Mouse (Mus musculus) ES-E14 (cell line): Measurements from ENCODE around the gene Kcnmb2. TPM values are rescaled to one million over a fixed set of nuclear protein-coding genes. Genes with fewer than 3 reads are reported as not detected.

ENCODE experiments used
- DNase-seq: peaks from one replicate; pipeline ENCODE4 v3.0.0-alpha.2; 2013; ENCODE audit warnings: low read depth, low spot score
- H3K27ac ChIP-seq: 2 replicates; pipeline ENCODE4 v1.5.1; 2012; ENCODE audit warnings: low read depth, mild to moderate bottlenecking, low read length, moderate library complexity, mixed read lengths; ENCODE audit not compliant: poor library complexity, insufficient read depth, severe bottlenecking
- H3K36me3 ChIP-seq: 2 replicates; pipeline ENCODE4 v1.6.1; 2012; ENCODE audit warnings: mild to moderate bottlenecking, low read length, moderate library complexity, mixed read lengths; ENCODE audit not compliant: control insufficient read depth, poor library complexity, insufficient read depth, severe bottlenecking
- H3K4me1 ChIP-seq, 2 experiments: fragments of 150-350 bp in 1 of 2; sonication (generic) in 1 of 2; 2 replicates each; pipeline ENCODE4 v1.6.1; 2012; ENCODE audit warnings: low read length in 2 of 2, mild to moderate bottlenecking in 1 of 2, mixed read lengths in 1 of 2; ENCODE audit not compliant: control insufficient read depth in 2 of 2, insufficient read depth in 2 of 2, poor library complexity in 1 of 2
- H3K4me3 ChIP-seq, 2 experiments: fragments of 150-350 bp in 1 of 2; sonication (generic) in 1 of 2; 2 replicates each; pipeline ENCODE4 v1.5.1; 2012; ENCODE audit warnings: low read length in 2 of 2, low read depth in 1 of 2, mild to moderate bottlenecking in 1 of 2, mixed read lengths in 1 of 2; ENCODE audit not compliant: insufficient read depth in 1 of 2, poor library complexity in 1 of 2, severe bottlenecking in 1 of 2
- H3K9ac ChIP-seq: 2 replicates; pipeline ENCODE4 v1.6.1; 2012; ENCODE audit warnings: low read depth, mild to moderate bottlenecking, low read length, mixed read lengths; ENCODE audit not compliant: poor library complexity, insufficient read depth, severe bottlenecking
- H3K9me3 ChIP-seq: fragments of 150-350 bp; sonication (generic); 2 replicates; pipeline ENCODE4 v1.6.1; 2012; ENCODE audit warnings: low read depth, mild to moderate bottlenecking, low read length; ENCODE audit not compliant: control insufficient read depth, insufficient read depth
- CHD2 ChIP-seq: IDR thresholded peaks from 2 replicates; pipeline ENCODE4 v1.6.1; 2014; ENCODE audit warnings: mild to moderate bottlenecking, low read depth, low read length, inconsistent platforms
- HCFC1 ChIP-seq: IDR thresholded peaks from 2 replicates; pipeline ENCODE4 v1.6.1; 2012; ENCODE audit warnings: low read length, inconsistent platforms, borderline replicate concordance; ENCODE audit not compliant: insufficient read depth
- MAFK ChIP-seq: IDR thresholded peaks from 2 replicates; pipeline ENCODE4 v1.6.1; 2014; ENCODE audit warnings: mild to moderate bottlenecking, low read depth, low read length, inconsistent platforms; ENCODE audit not compliant: insufficient read depth
- ZC3H11A ChIP-seq: IDR thresholded peaks from 2 replicates; pipeline ENCODE4 v1.6.1; 2012; ENCODE audit warnings: low read depth, mild to moderate bottlenecking, inconsistent platforms, low read length, borderline replicate concordance
- ZNF384 ChIP-seq: IDR thresholded peaks from 2 replicates; pipeline ENCODE4 v1.6.1; 2012; ENCODE audit warnings: low read depth, low read length, inconsistent platforms
- in situ Hi-C, 2 experiments: fragments of 600-800 bp; cut with MboI; formaldehyde crosslinking; loops; one replicate each; pipeline ENCODE4 v1.15.1; 2025; ENCODE audit warnings: low sequenced_read_pairs in 2 of 2, inconsistent platforms in 1 of 2; ENCODE audit not compliant: unreplicated experiment in 2 of 2
- total RNA-seq: library from RNA; depleted of rRNA; stranded (reverse); fragments of 300-350 nt; gene quantifications from 2 replicates; pipeline ENCODE4 v1.2.3, GENCODE M21; 2012

Gene Kcnmb2
- total RNA-seq, 1 experiment, result not detected

- H3K4me3 ChIP-seq, result no peak overlapping the region
- in situ Hi-C loops, result no loop called here
- H3K9ac ChIP-seq, result no peak overlapping the region
- H3K9me3 ChIP-seq, result no peaks in the 10 kb centered on the region
- TF ChIP-seq ZC3H11A (no peak), MAFK (peak; percentile 46; the same call in 1 of the 2 replicates)
- DNase-seq, result no peak
- H3K36me3 ChIP-seq, result no peaks in the 10 kb centered on the region
- H3K27ac ChIP-seq, result no peak overlapping the region
- peaks cover 0 to 6% of the 10 kb centered on the region in 2 experiments; a peak in 2 of 4 replicates for H3K4me1 ChIP-seq
Observed at GRCm38 (mm10) chr3:32067004-32067935, 165.0 kb downstream of the Kcnmb2 start.

DNA sequence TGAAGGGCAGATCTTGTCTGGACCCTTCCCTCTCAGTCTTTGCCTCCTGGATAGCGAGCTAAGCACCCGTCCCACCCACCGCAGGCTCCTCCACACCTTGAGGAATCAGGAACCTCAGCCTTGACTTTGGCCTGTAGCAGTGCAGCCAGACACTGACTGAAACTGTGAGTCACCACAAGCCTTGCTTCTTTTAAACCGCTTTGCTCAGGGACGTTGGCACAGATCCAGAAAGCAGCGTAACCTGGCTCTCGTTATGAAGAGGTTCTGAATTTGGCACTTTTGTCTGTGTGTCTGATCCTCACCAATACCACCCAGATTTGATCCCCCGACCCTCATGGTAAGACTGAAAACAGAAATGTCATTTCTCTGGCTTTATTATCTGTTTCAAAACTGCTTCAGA lies 171.6 kb downstream of the Kcnmb2 start:
- no peak for DNase-seq
- Histone ChIP-seq H3K4me3 (no peak overlapping the region), H3K36me3 (no peaks in the 10 kb centered on the region), H3K27ac (no peak overlapping the region), H3K9ac (no peak overlapping the region), H3K9me3 (no peaks in the 10 kb centered on the region), H3K4me1 (no peaks in the 10 kb centered on the region)
- in situ Hi-C loops, result no loop called here
- TF ChIP-seq HCFC1, result no peak
- TF ChIP-seq CHD2, result no peak
- TF ChIP-seq MAFK, result no peak
- TF ChIP-seq ZC3H11A, result no peak
- TF ChIP-seq ZNF384, result no peak

DNA sequence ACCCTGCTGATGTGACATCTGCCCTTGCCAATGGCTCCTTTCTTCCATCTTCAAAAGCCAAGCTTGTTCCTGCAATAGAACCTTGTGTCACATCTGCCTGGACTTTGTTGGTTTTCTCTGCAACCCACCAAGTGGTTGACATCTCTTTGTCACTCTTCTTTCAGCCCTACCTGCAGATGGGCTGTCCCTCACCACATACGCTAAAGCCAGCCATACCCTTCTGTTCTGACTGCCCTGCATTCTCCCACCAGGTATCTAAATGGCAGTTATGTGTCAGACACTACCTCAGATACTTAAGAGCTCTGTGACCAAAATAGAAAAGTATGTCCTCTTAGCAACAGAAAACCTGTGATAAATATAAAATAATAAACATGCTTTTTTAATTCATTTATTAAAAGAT lies 186.5 kb downstream of the Kcnmb2 start:
- Histone ChIP-seq H3K4me1 (no peaks in the 10 kb centered on the region), H3K9me3 (no peaks in the 10 kb centered on the region), H3K9ac (no peak overlapping the region), H3K36me3 (no peaks in the 10 kb centered on the region), H3K27ac (no peak overlapping the region), H3K4me3 (no peak overlapping the region)
- TF ChIP-seq MAFK, result no peak
- TF ChIP-seq ZC3H11A, result no peak
- no peak for TF ChIP-seq HCFC1
- no peak for TF ChIP-seq ZNF384
- TF ChIP-seq CHD2, result no peak
- in situ Hi-C loops, result no loop called here
- no peak for DNase-seq

DNA sequence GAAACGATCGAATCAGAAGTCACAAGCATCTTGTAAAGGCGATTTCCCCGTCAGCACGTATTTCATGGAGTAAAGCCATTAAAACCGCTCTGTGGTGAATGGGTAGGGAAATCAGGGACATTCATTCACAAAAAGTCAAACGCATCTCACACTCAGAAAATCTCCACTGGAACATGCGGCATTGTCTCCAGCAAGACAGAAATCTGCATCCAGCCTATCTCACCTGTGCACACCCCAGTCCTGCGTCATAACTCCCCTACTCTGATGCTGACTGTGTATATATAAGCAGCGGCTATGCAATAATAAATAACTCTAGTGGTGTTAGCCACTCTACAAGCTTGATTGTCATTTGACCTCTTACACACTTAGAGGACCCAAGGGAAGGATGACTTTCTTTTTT lies 199.1 kb downstream of the Kcnmb2 start:
- no peak overlapping the region for H3K9ac ChIP-seq
- TF ChIP-seq ZNF384 (no peak), MAFK (no peak), CHD2 (no peak), ZC3H11A (no peak), HCFC1 (no peak)
- no peaks in the 10 kb centered on the region for H3K36me3 ChIP-seq
- H3K9me3 ChIP-seq, result no peaks in the 10 kb centered on the region
- in situ Hi-C loops, result no loop called here
- H3K27ac ChIP-seq, result no peak overlapping the region
- no peaks in the 10 kb centered on the region for H3K4me1 ChIP-seq
- no peak overlapping the region for H3K4me3 ChIP-seq
- no peak for DNase-seq

- no peak overlapping the region for H3K27ac ChIP-seq
- in situ Hi-C loops, result no loop called here
- DNase-seq, result no peak
- H3K9ac ChIP-seq, result no peak overlapping the region
- TF ChIP-seq ZC3H11A (no peak), ZNF384 (no peak), CHD2 (no peak), HCFC1 (no peak), MAFK (no peak)
- H3K9me3 ChIP-seq, result no peaks in the 10 kb centered on the region
- no peak overlapping the region for H3K4me3 ChIP-seq
- H3K4me1 ChIP-seq, result peaks cover 2 to 11% of the 10 kb centered on the region in 2 experiments; a peak in 2 of 4 replicates
- no peaks in the 10 kb centered on the region for H3K36me3 ChIP-seq
Observed at GRCm38 (mm10) chr3:32119851-32120250, 217.5 kb downstream of the Kcnmb2 start.
